Mouse (Mus musculus): Measurements from ENCODE around the gene Bace2. TPM values are rescaled to one million over a fixed set of nuclear protein-coding genes. Genes with fewer than 3 reads are reported as not detected.

The Bace2 gene
- polyA plus RNA-seq, 1 experiment from 2014 or later, result 2.0 TPM

DNA sequence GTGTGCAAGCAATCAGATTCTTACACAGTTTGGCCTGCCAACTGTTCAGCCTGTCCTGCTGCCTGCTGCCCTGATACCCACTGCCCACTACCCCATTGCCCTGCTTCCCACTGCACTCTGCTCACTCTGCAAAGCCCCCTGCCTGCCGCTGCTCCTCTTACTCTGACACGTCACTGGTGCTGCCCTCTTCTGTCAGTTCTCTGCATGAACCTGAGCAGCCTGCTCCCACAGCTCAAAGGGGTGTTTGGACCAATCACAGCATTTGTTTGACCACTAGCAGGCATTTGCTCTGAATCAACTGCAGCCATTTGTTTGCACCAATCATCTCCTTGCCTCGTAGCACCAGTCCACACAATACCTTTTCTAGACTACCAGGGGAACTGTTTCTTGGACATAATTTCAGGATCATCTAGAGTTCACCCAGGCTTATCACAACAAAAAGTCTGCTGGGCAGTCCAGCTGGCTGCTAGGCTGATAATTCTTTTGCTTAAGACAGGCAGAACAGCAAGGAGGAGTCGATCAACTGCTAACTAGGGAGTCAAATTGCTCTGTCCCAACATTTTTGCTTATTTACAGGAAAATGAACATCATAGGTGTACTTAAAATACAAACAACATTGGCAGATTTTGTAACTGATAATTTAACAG is 61.5 kb downstream of the Bace2 start:
- ATAC-seq (replicated peaks; ENCODE audit: low FRiP score), result peak; percentile 85
- 18% methylated on average over 4 of the region's 4 CpGs for WGBS
- no peak overlapping the region for H3K4me2 ChIP-seq (ENCODE audit: low read depth, low read length, severe bottlenecking)

DNA sequence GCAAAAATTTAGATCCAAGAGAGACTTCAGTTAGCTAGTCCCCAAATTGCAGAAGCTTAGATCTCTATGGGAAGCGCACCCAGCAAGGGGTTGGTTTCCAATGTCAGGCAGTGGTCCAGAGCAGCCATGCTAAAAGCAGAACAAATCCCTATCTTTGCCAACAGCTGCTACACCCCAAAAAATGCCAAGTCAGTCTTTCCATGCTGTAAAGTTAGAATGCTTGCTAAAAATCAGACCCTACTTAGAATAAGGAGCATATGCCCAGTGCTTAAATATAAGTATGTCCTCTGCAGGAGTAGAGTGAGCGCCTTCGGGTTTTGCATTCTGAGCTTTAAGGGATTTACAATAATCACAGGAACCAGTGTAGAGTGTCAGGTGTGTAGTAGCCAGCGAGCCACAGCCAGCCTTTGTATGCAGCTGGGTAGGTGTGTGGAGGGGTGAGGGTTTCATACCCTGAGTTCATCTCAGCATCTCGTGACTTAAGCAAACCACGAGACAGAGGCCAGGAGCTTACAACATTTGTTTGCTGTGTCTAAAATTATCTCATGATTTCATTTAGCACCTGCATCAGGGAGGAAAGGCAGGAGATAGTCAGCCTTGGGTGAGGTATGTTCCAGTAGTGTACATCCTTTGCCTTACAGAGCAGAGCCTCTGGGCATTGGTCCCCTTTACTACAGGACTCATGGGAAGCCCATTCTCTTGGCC is 62.4 kb downstream of the Bace2 start:
- Histone ChIP-seq H3K9me3 (ENCODE audit: control insufficient read depth, low read length) (no peaks in the 10 kb centered on the region), H3K4me1 (replicated peaks; ENCODE audit: control insufficient read depth, insufficient read depth, low read length) (peaks cover 2% of the 10 kb centered on the region; the same call in 1 of the 2 replicates), H3K27me3 (ENCODE audit: control insufficient read depth, insufficient read depth, low read length) (no peaks in the 10 kb centered on the region), H3K4me2 (ENCODE audit: low read depth, low read length, severe bottlenecking) (no peak overlapping the region), H3K36me3 (ENCODE audit: control insufficient read depth, insufficient read depth, low read length) (no peaks in the 10 kb centered on the region), H3K27ac (ENCODE audit: low read depth, low read length) (no peak overlapping the region), H3K9ac (ENCODE audit: low read length) (no peak overlapping the region), H3K4me3 (ENCODE audit: low read depth, low read length) (no peak overlapping the region)
- ATAC-seq (replicated peaks; ENCODE audit: low FRiP score) (no peak), DNase-seq (ENCODE audit: low spot score) (no peak)
- WGBS, result 92% methylated on average over 6 of the region's 6 CpGs

More for the DNA sequence above, 61.5 kb downstream of the Bace2 start:
- DNase-seq (ENCODE audit: low spot score), result peak; percentile 81
- H3K27me3 ChIP-seq (ENCODE audit: control insufficient read depth, insufficient read depth, low read length), result no peaks in the 10 kb centered on the region
- H3K4me1 ChIP-seq (replicated peaks; ENCODE audit: control insufficient read depth, insufficient read depth, low read length), result peaks cover 2% of the 10 kb centered on the region; the same call in 1 of the 2 replicates
- H3K4me3 ChIP-seq (ENCODE audit: low read depth, low read length), result no peak overlapping the region
- no peaks in the 10 kb centered on the region for H3K9me3 ChIP-seq (ENCODE audit: control insufficient read depth, low read length)
- no peak overlapping the region for H3K27ac ChIP-seq (ENCODE audit: low read depth, low read length)
- H3K36me3 ChIP-seq (ENCODE audit: control insufficient read depth, insufficient read depth, low read length), result no peaks in the 10 kb centered on the region
- no peak overlapping the region for H3K9ac ChIP-seq (ENCODE audit: low read length)

DNA sequence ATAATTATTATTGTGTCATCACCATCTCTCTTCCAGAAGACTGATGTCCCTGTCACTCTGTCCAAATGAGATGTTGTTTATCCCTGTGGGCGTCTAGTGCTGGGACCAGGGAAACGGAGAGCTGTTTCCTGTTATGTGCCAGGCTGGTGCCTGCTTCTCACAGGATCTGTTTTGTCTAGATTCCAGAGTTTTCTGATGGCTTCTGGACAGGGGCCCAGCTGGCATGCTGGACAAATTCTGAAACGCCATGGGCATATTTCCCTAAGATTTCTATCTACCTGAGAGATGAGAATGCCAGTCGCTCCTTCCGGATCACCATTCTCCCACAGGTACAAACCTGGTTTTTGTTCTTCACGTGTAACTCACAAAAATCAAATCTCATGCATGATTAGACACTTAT is 65.1 kb downstream of the Bace2 start:
- H3K36me3 ChIP-seq (ENCODE audit: control insufficient read depth, insufficient read depth, low read length), result no peaks in the 10 kb centered on the region
- WGBS, result 88% methylated on average over 6 of the region's 6 CpGs
- no peak for ATAC-seq (replicated peaks; ENCODE audit: low FRiP score)
- H3K4me2 ChIP-seq (ENCODE audit: low read depth, low read length, severe bottlenecking), result no peak overlapping the region
- H3K4me3 ChIP-seq (ENCODE audit: low read depth, low read length), result no peak overlapping the region
- H3K27me3 ChIP-seq (ENCODE audit: control insufficient read depth, insufficient read depth, low read length), result no peaks in the 10 kb centered on the region
- H3K9me3 ChIP-seq (ENCODE audit: control insufficient read depth, low read length), result no peaks in the 10 kb centered on the region
- peaks cover 2% of the 10 kb centered on the region; the same call in 1 of the 2 replicates for H3K4me1 ChIP-seq (replicated peaks; ENCODE audit: control insufficient read depth, insufficient read depth, low read length)
- no peak for DNase-seq (ENCODE audit: low spot score)
- no peak overlapping the region for H3K27ac ChIP-seq (ENCODE audit: low read depth, low read length)
- H3K9ac ChIP-seq (ENCODE audit: low read length), result no peak overlapping the region

DNA sequence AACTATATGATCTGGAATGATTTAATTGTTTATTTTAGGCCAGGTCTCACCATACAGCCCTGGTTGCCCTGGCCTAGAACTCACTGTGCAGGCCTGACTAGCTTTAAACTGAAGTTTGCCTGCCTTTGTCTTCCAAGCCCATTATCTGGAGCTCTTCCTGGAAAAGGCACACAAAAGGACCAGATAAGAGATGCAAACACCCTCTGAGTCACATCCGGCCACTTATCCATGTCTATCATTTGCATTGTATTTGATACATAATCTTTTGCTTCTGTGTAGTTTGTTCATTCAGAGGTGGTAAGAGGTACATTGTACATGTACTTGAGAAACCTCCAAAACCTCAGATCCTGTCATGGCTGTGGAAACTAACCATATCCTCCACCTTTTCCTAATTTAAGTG is 67.1 kb downstream of the Bace2 start:
- WGBS, result 69% methylated on average over 1 of the region's 1 CpGs

DNA sequence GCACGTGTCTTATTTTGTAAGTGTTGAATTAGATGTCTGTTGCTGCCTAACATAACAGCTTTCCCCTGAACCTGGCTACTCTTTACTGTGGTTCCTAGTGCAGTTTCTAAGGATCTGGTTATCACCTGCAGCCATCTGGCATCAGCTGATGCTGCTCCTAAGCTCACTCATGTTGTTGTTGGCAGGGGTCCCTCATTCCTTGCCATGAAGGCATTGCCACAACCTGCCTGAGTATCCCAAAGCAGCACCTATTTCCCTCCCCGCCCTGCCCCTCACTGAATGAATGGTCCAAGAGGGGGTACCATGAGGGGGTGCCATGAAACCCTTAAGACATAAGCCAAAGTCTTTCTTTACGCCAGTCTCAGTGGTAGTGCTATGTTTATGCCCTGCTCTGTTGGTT is 71.5 kb downstream of the Bace2 start:
- ATAC-seq (replicated peaks; ENCODE audit: low FRiP score) (no peak), DNase-seq (ENCODE audit: low spot score) (no peak)
- Histone ChIP-seq H3K4me3 (ENCODE audit: low read depth, low read length) (no peak overlapping the region), H3K27me3 (ENCODE audit: control insufficient read depth, insufficient read depth, low read length) (no peaks in the 10 kb centered on the region), H3K36me3 (ENCODE audit: control insufficient read depth, insufficient read depth, low read length) (no peaks in the 10 kb centered on the region), H3K27ac (ENCODE audit: low read depth, low read length) (no peak overlapping the region), H3K9ac (ENCODE audit: low read length) (no peak overlapping the region), H3K9me3 (ENCODE audit: control insufficient read depth, low read length) (no peaks in the 10 kb centered on the region), H3K4me2 (ENCODE audit: low read depth, low read length, severe bottlenecking) (no peak overlapping the region), H3K4me1 (replicated peaks; ENCODE audit: control insufficient read depth, insufficient read depth, low read length) (no peaks in the 10 kb centered on the region)
- WGBS, result 76% methylated on average over 3 of the region's 3 CpGs

More for the DNA sequence above, 67.1 kb downstream of the Bace2 start:
- Histone ChIP-seq H3K9me3 (ENCODE audit: control insufficient read depth, low read length) (no peaks in the 10 kb centered on the region), H3K27ac (ENCODE audit: low read depth, low read length) (no peak overlapping the region), H3K4me1 (replicated peaks; ENCODE audit: control insufficient read depth, insufficient read depth, low read length) (no peaks in the 10 kb centered on the region), H3K27me3 (ENCODE audit: control insufficient read depth, insufficient read depth, low read length) (no peaks in the 10 kb centered on the region), H3K4me2 (ENCODE audit: low read depth, low read length, severe bottlenecking) (no peak overlapping the region), H3K4me3 (ENCODE audit: low read depth, low read length) (no peak overlapping the region), H3K36me3 (ENCODE audit: control insufficient read depth, insufficient read depth, low read length) (no peaks in the 10 kb centered on the region), H3K9ac (ENCODE audit: low read length) (no peak overlapping the region)
- ATAC-seq (replicated peaks; ENCODE audit: low FRiP score) (no peak), DNase-seq (ENCODE audit: low spot score) (no peak)

DNA sequence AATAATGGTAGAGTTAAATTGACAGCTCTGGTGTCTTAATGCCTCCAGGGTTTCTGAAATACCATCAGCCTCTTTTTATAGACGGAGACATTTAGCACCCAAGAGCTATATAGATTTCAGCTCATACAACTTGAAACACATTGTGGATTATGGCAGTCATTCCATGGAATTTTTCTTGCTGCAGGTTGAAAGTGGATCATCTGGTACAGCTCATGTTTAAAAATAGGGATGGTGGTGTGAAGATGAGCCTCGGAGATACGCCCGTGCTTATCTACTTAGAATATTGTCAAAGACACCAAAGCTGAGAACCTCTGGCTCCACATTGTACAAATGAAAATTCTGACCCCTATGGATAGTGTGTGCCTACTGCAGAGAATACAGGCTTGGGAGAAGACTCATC is 73.5 kb downstream of the Bace2 start:
- no peak for DNase-seq (ENCODE audit: low spot score)
- H3K9me3 ChIP-seq (ENCODE audit: control insufficient read depth, low read length), result no peaks in the 10 kb centered on the region
- H3K4me3 ChIP-seq (ENCODE audit: low read depth, low read length), result no peak overlapping the region
- 98% methylated on average over 4 of the region's 4 CpGs for WGBS
- H3K4me1 ChIP-seq (replicated peaks; ENCODE audit: control insufficient read depth, insufficient read depth, low read length), result no peaks in the 10 kb centered on the region
- no peak overlapping the region for H3K4me2 ChIP-seq (ENCODE audit: low read depth, low read length, severe bottlenecking)
- no peak overlapping the region for H3K27ac ChIP-seq (ENCODE audit: low read depth, low read length)
- no peak for ATAC-seq (replicated peaks; ENCODE audit: low FRiP score)
- no peaks in the 10 kb centered on the region for H3K36me3 ChIP-seq (ENCODE audit: control insufficient read depth, insufficient read depth, low read length)
- no peak overlapping the region for H3K9ac ChIP-seq (ENCODE audit: low read length)
- H3K27me3 ChIP-seq (ENCODE audit: control insufficient read depth, insufficient read depth, low read length), result no peaks in the 10 kb centered on the region

DNA sequence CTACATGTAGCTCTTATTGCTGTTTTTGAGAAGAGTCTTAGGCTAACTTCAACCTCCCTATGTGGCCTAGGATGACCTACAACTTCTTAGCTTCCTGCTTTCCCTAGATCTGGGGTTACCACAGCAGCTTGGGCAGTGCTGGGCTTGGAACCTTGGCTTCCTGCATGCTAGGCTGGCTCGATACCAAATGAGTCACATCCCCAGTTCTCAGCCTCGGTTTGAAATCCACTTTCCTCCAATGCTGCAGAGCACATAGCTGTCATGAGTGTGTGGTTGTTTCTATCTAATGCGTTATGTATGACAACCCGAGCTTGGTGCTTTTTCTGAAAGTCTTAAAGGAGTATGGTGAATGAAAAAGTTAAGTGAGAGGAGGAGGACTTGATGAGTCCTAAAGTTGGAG is 74.8 kb downstream of the Bace2 start:
- no peak for ATAC-seq (replicated peaks; ENCODE audit: low FRiP score)
- no peaks in the 10 kb centered on the region for H3K36me3 ChIP-seq (ENCODE audit: control insufficient read depth, insufficient read depth, low read length)
- H3K4me3 ChIP-seq (ENCODE audit: low read depth, low read length), result no peak overlapping the region
- H3K27me3 ChIP-seq (ENCODE audit: control insufficient read depth, insufficient read depth, low read length), result no peaks in the 10 kb centered on the region
- no peaks in the 10 kb centered on the region for H3K9me3 ChIP-seq (ENCODE audit: control insufficient read depth, low read length)
- H3K4me2 ChIP-seq (ENCODE audit: low read depth, low read length, severe bottlenecking), result no peak overlapping the region
- no peak for DNase-seq (ENCODE audit: low spot score)
- no peak overlapping the region for H3K27ac ChIP-seq (ENCODE audit: low read depth, low read length)
- H3K4me1 ChIP-seq (replicated peaks; ENCODE audit: control insufficient read depth, insufficient read depth, low read length), result no peaks in the 10 kb centered on the region
- 88% methylated on average over 4 of the region's 4 CpGs for WGBS
- no peak overlapping the region for H3K9ac ChIP-seq (ENCODE audit: low read length)

DNA sequence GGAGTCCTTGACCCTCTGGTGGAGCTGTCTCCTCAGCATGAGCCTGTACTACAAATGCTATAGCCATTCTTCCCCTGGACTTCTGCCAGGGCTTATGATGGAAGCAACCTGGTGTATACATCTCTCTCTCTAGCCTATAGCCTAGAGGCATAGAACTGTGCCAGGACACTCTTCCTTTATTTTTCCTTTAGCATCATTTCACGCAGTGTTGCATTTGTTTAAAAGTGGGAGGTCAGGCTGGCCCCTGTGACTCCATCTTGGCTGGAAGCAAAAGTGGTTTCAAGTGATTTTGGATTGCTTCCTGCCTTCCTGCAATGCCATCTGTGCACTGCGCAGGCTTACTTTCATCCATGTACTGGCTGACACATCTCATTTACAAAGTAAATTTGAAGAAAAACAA is 77.7 kb downstream of the Bace2 start:
- Histone ChIP-seq H3K27me3 (ENCODE audit: control insufficient read depth, insufficient read depth, low read length) (no peaks in the 10 kb centered on the region), H3K4me2 (ENCODE audit: low read depth, low read length, severe bottlenecking) (no peak overlapping the region), H3K4me3 (ENCODE audit: low read depth, low read length) (no peak overlapping the region), H3K9ac (ENCODE audit: low read length) (no peak overlapping the region), H3K9me3 (ENCODE audit: control insufficient read depth, low read length) (no peaks in the 10 kb centered on the region), H3K27ac (ENCODE audit: low read depth, low read length) (no peak overlapping the region), H3K36me3 (ENCODE audit: control insufficient read depth, insufficient read depth, low read length) (no peaks in the 10 kb centered on the region), H3K4me1 (replicated peaks; ENCODE audit: control insufficient read depth, insufficient read depth, low read length) (no peaks in the 10 kb centered on the region)
- no peak for ATAC-seq (replicated peaks; ENCODE audit: low FRiP score)
- DNase-seq (ENCODE audit: low spot score), result no peak
- WGBS, result 90% methylated on average over 2 of the region's 2 CpGs
